Mouse (Mus musculus) gonadal fat pad, adult 2 months (tissue): ENCODE results near the gene Atf6. TPM values are rescaled to one million over a fixed set of nuclear protein-coding genes. Genes with fewer than 3 reads are reported as not detected.

Source experiments
- DNase-seq: peaks from one replicate; pipeline ENCODE4 v3.0.0-alpha.2; 2012; ENCODE audit warnings: low read depth
- polyA plus RNA-seq: library from polyadenylated mRNA; depleted of rRNA; stranded (reverse); fragments of >200 nt; gene quantifications from 2 replicates; pipeline ENCODE4 v1.2.3, GENCODE M21; 2012

The Atf6 gene
- polyA plus RNA-seq, 1 experiment: 23.1 TPM

GRCm38 (mm10) chr1:170845448-170846307 is 21.9 kb downstream of the Atf6 start:
- no peak for DNase-seq

GRCm38 (mm10) chr1:170844380-170844779 is 23.2 kb downstream of the Atf6 start:
- DNase-seq: no peak

DNA sequence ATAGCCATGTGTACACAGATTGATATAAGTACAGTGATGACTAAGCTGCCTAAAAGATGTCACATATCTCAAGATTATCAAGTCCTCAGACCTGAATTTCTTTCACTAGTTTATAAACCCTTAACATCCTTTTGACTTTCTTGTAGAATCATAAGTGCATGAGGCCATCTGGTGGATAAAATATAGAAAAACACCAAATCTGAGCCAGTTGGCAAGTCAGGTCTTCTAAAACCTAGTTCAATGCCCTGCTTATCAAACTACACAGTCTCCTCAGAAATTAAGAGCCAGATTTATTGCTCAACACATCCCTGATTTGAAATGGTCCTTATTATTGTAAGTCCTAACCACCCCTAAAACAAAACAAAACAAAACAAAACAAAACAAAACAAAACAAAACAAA is 27.9 kb downstream of the Atf6 start:
- DNase-seq: no peak

- no peak for DNase-seq
Observed at GRCm38 (mm10) chr1:170834756-170835155, 32.8 kb downstream of the Atf6 start.

GRCm38 (mm10) chr1:170829781-170830180 is 37.8 kb downstream of the Atf6 start:
- DNase-seq: no peak

DNA sequence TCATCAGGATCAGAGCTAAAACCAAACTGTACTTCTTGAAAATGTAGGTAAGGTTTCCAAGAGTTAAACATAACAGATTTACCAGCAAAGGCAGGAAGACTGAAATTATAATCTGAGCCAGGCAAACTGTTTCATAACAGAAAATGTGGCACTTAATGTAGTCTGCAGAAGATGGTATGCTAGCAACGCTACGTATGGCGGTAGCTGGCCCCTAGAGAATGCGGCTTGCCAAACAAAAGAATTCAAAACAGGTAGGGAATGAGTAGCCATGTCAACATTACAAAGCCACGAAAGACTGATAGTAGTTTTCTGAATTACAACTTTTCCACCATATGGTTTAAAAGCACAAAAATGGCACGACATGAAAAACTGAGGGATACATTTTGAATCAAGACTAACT is 38.2 kb downstream of the Atf6 start:
- no peak for DNase-seq

GRCm38 (mm10) chr1:170820103-170820814 is 47.3 kb downstream of the Atf6 start:
- no peak for DNase-seq

DNA sequence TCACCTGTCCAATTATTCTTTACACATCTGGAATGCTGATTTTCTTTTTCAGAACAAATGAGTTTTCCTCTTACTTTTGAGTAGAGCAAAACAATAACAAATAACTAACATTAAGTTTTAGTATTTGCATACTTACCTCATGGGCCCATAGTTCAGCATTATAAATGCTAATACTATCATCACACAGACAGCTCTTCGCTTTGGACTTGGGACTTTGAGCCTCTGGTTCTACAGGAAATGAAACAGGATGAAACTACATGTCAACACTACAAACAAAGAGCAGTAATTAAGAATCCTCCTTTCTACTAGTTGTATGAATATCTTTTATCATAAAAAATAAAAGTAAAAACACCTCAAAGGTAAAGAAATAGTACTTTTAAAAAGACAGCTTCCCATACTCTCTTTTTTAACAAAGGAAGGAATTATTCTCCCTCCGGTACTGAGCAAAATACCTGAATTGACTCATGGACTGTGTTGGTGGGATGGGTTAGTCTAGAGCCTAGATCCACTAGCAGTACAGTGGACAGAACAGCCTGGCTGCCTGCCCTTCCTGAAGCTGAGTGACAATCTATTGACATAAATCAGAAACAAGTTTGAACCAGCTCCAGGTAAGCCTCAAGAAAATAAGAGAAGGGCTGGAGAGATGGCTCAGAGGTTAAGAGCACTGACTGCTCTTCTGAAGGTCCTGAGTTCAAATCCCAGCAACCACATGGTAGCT is 52.1 kb downstream of the Atf6 start:
- no peak for DNase-seq

DNA sequence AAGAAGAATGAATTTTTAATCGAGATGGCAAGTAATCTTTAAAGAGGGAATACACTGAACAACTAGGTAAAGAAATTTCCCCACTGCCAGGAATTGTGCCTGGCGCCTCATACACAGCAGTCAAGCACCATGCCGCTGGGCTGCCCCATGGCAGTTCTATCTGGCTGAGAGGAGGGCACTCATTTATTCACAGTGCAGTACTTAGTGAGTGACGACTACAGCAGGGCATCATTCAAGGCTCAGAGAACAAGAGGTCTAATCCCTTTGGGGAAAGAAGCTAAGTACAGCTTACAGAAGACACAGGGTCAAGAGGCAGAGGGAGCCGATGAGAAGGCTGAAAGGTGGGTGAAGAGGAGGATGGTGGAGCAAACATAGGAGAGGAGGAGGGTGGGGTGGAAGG is 54.7 kb downstream of the Atf6 start:
- DNase-seq: no peak

DNA sequence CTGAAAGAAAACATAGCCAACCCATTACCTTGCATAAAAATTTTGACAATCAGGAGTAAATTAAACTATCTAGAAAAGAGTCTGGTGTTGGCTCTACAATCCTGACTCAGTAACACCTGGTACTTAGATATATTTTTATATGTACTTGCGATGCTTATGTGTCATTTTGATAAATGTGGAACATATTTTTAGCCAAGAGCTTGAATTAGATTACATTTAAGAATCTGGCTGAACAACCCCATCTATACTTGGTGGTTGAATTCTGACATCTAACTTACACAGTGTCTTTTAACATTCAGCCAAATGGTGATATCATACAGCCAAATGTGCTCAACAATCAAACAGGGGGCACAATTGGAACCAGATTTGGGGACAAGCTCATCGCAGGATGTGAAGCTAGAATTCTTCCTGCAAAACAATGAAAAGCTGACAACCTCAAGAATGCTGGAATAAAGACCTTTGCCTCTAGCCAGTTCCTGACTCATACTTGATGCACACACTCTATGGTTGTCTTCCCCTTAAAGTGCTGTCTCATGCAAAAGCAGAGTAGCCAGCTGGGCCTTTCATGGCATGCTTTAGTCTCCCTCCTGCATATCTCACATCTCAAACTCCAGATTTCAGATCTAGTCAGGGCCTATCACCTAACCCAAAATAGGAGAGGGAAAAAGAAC is 59.8 kb downstream of the Atf6 start:
- no peak for DNase-seq

DNA sequence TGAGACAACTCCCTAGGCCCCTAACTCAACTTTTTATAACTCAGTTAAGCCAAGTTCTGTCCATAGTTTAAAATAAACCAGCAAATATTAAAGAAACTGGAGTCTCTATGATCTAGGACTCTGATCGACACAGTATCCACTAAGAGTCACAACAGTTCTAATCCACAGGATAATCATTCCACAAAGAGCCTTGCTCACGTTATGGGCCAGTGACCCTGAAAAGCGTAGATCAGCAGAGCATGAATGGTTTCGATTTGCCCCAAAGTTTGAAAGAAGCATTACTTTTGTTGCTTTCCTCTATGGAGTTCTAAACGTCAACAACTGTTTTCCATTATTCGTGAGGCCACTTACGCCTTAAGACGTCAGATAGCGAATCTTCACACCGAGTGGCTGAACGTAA is 62.9 kb downstream of the Atf6 start:
- DNase-seq: no peak

GRCm38 (mm10) chr1:170802669-170803068 is 64.9 kb downstream of the Atf6 start:
- no peak for DNase-seq

- no peak for DNase-seq
Observed at GRCm38 (mm10) chr1:170800694-170801093, 66.9 kb downstream of the Atf6 start.

DNA sequence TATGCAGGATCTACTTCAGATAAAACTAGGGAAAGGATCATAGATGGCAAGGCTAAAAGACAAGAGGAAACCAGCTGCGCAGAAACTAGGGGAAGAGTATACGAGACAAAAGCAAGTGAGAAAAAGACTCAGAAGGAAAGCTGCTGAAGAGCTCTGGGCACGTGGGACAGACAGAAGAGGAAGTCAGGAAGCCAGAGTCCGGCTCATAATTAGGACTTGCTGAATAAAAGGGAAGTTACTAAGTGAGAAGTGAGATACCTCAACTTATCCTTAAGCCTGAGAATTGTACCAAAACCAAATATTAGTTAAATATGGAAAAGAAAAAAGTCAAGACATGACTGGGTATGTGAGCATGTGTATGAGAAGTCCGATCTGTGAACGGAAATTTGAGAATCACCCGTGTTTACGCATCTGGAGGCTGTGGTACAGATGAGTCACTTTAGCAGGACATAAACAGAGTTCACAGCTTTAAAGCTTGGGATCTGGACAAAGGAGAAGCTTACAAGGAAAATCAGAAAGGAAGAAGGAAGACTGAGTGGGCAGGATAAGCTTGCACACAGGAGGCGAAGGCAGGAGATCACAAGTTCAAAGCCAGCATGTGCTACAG is 71.7 kb downstream of the Atf6 start:
- DNase-seq: no peak

GRCm38 (mm10) chr1:170791542-170791941 is 76.0 kb downstream of the Atf6 start:
- no peak for DNase-seq

- no peak for DNase-seq
Observed at GRCm38 (mm10) chr1:170791001-170791400, 76.6 kb downstream of the Atf6 start.

DNA sequence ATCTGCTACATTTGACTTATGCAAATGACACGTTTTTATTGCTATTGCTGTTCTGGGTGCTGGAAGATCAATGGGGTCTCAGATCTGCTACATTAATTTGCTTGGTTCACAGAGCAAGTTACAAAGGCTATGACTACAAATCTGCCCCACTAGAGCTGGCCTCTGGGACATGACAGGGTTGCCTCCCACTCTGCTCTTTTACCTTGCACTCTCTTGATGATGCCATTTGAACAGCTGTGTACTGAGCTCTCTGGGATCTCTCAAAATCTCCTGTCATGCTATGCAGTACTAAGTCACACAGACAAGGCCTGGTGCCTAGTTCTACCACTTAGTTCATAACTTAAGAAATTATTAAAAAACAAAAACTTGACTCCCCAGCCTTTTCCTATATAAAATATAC is 79.9 kb downstream of the Atf6 start:
- DNase-seq: no peak

DNA sequence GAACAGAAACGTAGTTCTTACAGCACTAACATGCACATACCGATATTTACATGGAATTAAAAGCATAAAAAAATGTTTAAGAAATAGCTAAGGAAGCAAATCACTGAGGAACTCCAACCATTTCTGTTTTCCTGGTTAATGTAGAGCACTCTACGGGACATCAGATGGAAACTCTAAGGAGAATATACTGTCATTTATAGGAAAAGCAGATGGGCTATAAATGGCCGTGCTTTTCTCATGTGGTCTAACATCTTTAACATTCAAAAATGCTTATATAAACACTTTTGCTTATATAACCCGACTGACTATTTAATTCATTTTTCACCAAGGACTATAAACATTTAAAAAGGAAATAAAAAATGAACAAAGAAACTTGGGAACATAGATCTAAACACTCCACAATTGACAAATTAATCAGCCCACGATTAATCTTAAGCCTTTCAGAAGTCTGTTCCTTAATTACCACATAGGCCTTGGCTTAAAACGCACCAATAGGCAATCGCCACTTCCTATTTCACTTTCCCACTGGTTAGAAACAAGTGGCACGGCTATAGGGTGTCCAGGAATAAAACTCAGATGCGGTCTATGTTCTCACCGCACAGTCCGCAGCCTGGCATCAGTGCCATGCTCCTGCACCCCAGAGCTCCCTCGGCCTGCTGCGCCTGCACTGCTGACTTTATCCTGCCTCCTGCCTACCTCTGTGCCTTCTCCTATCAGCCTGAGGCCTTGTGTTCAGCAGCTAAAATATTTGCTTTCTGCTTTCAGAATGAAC is 80.8 kb downstream of the Atf6 start:
- DNase-seq: no peak

GRCm38 (mm10) chr1:170777688-170778087 is 89.9 kb downstream of the Atf6 start:
- DNase-seq: no peak

- DNase-seq: no peak
Observed at GRCm38 (mm10) chr1:170774431-170774830, 93.1 kb downstream of the Atf6 start.

DNA sequence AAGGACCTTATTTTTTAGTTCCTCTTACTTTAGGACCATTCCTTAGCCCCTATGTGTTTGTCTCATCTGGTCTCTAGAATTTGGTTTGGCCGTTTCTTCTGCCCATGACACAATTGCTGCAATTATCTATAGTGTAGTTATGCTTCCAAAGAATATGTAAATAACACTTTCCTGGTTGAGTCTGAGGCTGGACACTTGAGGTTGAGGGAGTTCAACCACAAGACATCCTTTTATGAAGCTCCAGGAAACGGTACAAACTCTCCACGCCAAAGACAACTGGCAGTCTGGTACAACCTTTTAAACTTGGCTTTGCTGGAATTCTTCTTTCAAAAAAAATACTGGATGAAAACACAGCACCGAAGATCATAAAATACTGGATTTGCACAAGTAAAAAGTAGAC is 94.1 kb downstream of the Atf6 start:
- no peak for DNase-seq
